Mouse (Mus musculus) neural tube, embryonic 10.5 days (tissue): Measurements from ENCODE around the gene Panx1.
A peak's percentile ranks its signal among the peaks of the same experiment; 100 is the strongest.

Source experiments
- DNase-seq: peaks from one replicate; pipeline ENCODE4 v3.0.0-alpha.2; 2017; ENCODE audit warnings: low spot score; ENCODE audit errors: extremely low spot score

Panx1 gene

DNA sequence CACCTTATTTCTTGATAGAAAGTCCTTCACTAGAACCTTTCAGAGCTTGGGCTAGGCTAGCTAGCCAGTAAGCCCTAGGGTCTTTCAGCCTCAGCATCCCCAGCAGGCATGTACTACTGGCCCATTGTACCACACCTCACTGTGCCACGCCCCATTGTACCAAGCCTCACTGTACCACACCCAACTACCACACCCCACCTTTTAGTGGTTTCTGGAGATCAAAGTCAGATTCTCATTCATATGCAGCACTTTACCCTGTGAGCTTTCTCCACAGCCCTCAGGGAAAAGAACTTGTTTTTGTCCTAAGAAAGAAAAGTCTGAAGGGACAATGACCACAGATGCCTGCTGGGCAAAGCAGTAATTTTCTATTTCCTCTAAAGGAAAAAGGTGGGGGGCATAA lies 22.2 kb downstream of the Panx1 start:
- DNase-seq: no peak

GRCm38 (mm10) chr9:15021156-15021555 lies 24.1 kb downstream of the Panx1 start:
- DNase-seq: no peak

DNA sequence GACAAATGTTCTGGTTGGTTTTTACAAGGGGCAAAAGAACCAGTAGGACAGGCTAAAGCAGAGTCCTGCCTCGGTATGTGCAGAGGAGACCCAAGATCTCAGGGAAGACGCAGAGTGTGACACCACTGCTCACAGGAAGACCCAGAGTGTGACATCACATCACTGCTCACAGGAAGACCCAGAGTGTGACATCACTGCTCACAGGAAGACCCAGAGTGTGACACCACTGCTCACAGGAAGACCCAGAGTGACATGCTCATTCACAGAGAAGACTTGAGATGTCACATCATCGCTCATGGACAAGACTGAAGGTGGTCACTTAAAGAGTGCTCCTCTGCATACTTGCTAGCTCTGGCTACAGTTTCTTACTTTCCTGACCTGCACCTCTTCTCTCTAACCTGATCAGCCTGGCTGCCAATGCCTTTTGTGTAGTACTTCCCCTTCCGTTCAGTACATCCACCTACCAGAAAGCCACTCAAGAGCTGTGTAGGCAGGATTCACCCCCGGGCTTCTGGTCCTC lies 24.7 kb downstream of the Panx1 start:
- DNase-seq: no peak

DNA sequence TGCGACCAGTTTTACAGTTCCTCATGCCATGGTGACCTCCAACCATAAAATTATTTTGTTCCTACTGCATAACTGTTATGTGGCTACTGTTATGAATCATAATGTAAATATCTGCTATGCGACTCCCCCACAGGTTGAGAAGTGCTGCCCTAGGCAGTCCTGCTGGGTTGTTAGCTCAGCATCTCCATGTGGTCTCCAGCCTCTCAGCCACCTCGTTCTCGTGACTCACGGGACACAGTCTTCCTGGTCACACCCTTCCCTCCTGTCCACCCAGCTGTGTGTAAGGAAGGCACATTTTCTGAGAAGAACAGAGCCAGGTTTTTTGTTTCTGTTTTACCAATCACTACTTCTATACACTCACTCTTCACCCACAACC lies 26.5 kb downstream of the Panx1 start:
- DNase-seq: no peak

DNA sequence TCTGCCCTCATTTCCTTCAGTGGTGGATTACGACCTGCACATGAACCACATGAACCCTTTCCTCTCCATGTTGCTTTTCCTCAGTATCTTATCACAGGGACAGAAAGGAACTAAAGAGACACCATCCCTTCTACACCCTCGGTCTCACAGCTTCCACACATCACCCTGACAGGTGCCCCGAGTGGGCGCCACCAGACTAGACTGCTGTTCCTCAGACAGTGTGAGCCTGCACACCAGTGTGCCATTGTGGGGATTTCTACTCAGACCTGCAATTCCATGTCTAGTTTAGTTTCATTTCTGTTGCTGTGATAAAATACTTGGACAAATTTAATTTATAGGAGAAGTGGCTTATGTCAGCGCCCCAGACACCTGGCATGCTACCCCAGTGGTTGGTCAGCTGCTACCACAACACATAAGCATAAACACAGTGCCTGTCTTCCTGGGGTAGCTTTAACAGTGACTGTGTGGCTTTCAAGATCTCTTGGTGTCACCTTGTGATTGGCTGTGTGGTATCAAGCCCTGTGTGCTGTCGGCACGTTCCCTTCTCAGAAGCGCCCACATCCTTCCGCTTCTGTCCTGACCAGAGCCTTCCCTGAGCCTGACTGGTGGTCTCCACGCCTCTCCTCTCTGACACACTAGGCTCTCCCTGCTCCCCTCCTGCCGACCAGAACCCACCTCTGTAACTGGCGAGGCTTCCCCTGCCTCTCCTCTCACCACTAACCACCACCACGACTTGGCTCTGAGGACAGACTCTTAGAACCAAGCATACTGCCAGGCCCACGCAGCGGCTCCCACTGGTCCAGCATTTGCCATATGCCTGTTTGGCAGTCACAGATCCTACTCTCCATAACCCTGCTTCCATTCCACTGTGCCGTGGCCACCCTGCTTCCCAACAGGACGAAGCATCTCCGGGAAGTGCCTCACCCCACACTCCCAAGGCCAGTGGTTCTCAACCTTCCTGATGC lies 27.2 kb downstream of the Panx1 start:
- no peak for DNase-seq

GRCm38 (mm10) chr9:15015223-15015956 lies 29.9 kb downstream of the Panx1 start:
- peak; percentile 73 for DNase-seq

DNA sequence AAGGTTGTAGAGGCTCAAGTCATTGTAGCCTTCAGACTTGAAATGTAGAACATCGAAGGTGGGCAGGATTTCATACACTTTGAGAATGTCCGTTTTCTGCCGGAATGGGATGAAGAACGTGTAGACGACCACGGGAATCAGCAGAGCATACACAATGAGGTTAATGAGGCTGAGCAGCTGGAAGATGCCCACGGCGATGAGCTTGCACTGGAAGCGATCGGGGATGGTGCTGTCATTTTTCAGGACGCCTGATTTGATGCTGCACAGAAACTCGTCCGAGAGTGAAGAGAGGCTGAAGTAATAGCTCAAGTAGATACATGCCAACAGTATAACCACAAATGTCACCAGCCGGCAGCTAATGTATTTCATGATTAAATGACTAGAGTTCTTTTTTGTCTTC lies 37.7 kb downstream of the Panx1 start:
- DNase-seq: no peak

- no peak for DNase-seq
These were observed 41.0 kb downstream of the Panx1 start for GRCm38 (mm10) chr9:15004298-15004685.

DNA sequence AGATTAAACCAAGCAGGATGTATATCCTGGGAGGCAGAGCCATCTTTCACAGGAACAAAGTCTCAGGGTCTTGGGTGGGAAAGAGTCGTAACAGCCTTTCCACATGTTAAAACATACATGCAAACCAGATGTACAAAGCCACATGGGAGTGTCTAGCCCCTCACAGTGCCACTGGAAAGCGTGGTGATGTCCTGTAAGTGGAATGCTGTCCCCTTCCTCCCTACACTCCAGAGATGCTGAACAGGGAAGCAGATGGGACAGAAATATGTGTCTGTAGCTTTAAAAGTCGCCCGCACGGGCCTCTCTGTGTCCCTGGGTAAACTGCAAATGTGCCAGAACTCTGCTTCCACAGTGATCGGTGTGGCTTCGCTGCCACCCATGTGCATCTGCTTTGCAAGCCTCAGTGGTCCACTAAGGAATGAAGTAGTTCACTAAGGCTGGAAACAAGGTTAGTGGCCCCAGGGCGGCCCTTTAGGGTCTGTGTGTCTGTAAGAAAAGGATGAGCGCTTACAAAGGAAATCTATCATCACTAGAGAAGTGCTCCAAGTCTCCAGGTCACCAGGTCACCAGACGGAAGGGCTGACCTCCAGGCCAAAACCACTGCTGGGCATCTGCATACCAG lies 41.5 kb downstream of the Panx1 start:
- DNase-seq: peak; percentile 61

- DNase-seq: no peak
These were observed 42.2 kb downstream of the Panx1 start for GRCm38 (mm10) chr9:15002995-15003613.

- no peak for DNase-seq
These were observed 46.5 kb downstream of the Panx1 start for GRCm38 (mm10) chr9:14998790-14999189.

DNA sequence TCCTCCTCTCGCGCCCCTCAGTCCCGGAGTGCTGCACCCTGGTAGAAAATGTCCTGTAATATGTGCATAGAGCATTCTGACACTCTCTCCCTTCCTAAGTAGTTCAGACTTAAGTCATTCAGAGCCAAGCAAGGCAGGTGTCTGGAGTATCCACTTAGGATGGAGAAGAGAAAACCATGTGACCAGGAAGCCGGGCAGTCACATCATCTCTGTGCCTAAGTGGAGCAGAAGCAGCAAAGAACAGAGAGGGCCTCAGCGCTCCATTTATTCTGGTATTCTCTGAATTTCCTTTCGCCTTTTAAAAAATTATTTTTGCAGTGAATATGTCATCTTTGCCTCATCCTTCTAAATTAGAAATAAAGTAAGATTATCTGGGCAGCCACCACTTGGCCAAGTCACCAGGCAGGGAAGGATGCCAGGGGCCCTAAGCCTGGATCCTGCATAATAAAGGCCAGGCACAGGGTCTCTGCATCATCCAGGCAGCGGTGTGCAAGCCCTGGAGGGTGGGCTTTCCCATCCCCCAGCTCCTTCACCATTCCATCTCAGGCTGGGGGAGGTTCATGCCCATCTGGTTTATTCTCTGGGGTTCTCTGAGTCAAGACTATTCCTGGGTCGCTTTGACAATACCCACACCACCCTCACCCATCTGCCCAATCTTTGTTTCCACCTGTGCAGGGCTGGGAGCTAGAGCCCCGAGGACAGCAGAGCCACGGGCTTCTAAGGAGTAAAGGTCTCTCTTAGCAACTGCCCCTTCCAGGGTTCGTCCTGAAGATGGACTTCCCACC lies 47.8 kb downstream of the Panx1 start:
- no peak for DNase-seq

DNA sequence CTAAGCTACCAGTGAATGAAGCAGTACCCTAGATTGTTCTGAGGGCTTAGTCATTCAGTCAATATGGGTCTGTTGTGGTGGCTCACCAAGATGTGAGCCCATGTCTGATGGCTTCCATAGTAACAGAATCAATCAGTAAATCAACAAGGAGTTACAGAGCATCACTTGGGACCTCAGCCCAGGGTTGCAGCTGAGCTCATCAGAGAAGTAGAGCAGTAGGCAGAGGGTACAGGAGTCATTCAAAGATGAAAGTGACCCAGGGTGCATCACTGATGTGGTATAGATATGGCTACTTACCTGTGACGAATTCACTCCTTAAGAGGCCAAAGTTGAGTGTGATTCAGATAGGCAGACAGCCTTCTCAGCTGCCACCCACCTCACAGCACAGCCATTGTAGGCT lies 49.8 kb downstream of the Panx1 start:
- no peak for DNase-seq

DNA sequence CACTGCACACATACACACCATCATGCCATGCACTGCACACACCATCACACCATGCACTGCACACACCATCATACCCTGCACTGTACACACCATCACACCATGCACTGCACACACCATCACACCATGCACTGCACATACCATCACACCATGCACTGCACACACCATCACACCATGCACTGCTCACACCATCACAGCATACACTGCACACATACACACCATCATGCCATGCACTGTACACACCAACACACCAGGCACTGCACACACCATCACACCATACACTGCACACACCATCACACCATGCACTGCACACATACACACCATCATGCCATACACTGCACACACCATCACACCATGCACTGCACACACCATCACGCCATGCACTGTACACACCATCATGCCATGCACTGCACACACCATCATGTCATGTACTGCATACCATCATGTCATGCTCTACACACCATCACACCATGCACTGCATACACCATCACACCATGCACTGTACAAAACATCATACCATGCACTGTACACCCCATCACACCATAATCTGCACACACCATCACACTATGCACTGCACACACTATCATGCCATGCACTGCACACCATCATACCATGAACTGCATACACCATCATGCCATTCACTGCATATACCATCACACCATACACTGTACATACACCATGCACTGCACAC lies 56.5 kb downstream of the Panx1 start:
- DNase-seq: no peak

DNA sequence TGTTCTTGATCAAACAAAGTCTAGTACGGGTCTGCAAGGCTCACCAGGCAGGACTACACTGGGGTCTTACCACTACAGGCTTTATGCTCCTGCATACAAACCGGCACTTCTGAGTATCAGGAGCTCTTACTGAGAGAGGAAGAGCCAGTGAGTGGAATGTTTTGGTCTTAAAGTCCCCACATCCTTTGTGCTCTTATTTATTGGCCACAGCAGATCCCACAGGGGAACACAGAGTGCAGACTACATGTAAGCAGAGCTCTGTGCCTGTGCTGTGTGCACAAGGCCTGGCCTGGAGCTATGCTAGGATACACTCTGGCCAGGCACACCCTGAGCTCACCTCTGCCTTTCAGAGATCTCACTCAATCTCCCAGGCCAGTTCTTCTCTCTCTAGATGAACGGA lies 62.1 kb downstream of the Panx1 start:
- no peak for DNase-seq

GRCm38 (mm10) chr9:14982683-14983082 lies 62.6 kb downstream of the Panx1 start:
- DNase-seq: no peak

DNA sequence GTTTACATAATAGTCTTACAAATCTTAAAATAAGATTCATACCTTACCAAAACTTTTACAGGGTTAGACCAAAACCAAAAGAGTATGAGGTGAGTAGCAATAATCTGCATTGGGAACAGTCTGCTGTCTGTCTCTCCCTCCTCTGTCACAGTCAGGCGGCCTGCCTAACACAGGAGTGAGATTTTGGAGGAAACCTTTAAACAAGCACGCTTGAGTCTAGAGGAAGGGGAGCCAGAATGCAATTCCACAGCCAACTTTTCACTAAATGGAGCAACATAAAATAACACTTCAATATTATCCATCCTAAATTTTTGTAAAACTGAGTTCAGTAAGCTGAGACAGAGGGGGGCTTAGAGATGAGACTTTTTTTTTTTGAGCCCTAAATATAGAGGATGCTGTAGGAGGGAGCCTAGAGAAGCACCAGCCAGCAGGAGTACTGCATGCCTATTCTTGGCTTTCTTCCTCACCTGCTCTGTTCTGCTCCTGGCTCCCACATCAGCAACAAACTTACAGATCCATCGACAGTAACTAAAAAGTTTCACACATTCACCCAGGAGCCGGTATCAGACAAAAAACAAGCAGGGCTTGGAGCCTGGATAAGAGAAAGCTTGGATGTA lies 63.6 kb downstream of the Panx1 start:
- DNase-seq: no peak

DNA sequence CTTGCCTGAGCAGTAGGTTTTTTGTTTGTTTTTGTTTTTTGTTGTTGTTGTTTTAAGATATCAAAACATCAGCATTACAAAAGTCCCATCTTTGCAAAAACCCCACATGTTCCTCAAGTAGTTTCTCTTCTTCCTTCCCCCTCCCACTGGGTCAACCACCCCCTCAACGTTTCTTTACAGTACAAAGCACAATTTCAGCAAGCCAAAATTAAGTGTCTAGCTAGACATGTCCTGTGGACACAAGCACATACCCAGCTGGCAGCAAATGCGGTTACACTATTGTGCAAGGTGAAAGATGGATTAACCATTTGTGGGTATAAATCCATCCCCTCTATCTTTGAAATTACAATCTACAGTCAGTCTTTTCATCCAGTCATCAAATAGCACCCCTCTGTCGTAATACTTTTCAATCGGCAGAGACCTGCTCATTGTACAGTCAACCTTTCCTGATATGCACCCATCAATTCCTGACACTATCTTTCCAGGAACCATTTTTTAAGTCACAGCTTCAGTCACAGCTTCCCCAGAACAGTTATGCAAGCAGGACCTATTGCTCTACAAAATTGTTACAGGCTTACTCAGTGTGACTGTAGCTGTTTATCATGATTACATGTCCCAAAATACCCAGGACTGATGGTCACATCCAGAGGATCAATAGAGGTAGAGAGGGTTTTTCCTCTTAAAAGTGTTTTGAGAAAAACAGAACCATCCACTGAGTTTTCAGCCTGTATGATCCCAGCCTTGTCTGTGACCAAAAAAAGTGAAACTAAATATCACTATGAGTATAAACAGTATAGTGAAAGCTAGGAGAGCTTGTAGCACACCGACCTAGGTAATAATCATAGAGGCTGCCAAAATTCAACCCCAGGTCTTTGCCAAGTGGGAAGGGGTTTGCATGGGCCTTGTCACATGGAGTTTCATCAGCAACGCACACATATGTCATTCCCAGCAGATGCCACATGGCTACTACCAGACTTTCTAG lies 70.7 kb downstream of the Panx1 start:
- no peak for DNase-seq
